Mouse (Mus musculus) ES-E14 (cell line): Measurements from ENCODE around the gene Nkx6-1. TPM values are rescaled to one million over a fixed set of nuclear protein-coding genes. Genes with fewer than 3 reads are reported as not detected.

Experiments
- DNase-seq: peaks from one replicate; pipeline ENCODE4 v3.0.0-alpha.2; 2013; ENCODE audit warnings: low read depth, low spot score
- H3K27ac ChIP-seq: 2 replicates; pipeline ENCODE4 v1.5.1; 2012; ENCODE audit warnings: low read depth, mild to moderate bottlenecking, low read length, moderate library complexity, mixed read lengths; ENCODE audit not compliant: poor library complexity, insufficient read depth, severe bottlenecking
- H3K36me3 ChIP-seq: 2 replicates; pipeline ENCODE4 v1.6.1; 2012; ENCODE audit warnings: mild to moderate bottlenecking, low read length, moderate library complexity, mixed read lengths; ENCODE audit not compliant: control insufficient read depth, poor library complexity, insufficient read depth, severe bottlenecking
- H3K4me1 ChIP-seq, 2 experiments: fragments of 150-350 bp in 1 of 2; sonication (generic) in 1 of 2; 2 replicates each; pipeline ENCODE4 v1.6.1; 2012; ENCODE audit warnings: low read length in 2 of 2, mild to moderate bottlenecking in 1 of 2, mixed read lengths in 1 of 2; ENCODE audit not compliant: control insufficient read depth in 2 of 2, insufficient read depth in 2 of 2, poor library complexity in 1 of 2
- H3K4me3 ChIP-seq, 2 experiments: fragments of 150-350 bp in 1 of 2; sonication (generic) in 1 of 2; 2 replicates each; pipeline ENCODE4 v1.5.1; 2012; ENCODE audit warnings: low read length in 2 of 2, low read depth in 1 of 2, mild to moderate bottlenecking in 1 of 2, mixed read lengths in 1 of 2; ENCODE audit not compliant: insufficient read depth in 1 of 2, poor library complexity in 1 of 2, severe bottlenecking in 1 of 2
- H3K9ac ChIP-seq: 2 replicates; pipeline ENCODE4 v1.6.1; 2012; ENCODE audit warnings: low read depth, mild to moderate bottlenecking, low read length, mixed read lengths; ENCODE audit not compliant: poor library complexity, insufficient read depth, severe bottlenecking
- H3K9me3 ChIP-seq: fragments of 150-350 bp; sonication (generic); 2 replicates; pipeline ENCODE4 v1.6.1; 2012; ENCODE audit warnings: low read depth, mild to moderate bottlenecking, low read length; ENCODE audit not compliant: control insufficient read depth, insufficient read depth
- CHD2 ChIP-seq: IDR thresholded peaks from 2 replicates; pipeline ENCODE4 v1.6.1; 2014; ENCODE audit warnings: mild to moderate bottlenecking, low read depth, low read length, inconsistent platforms
- HCFC1 ChIP-seq: IDR thresholded peaks from 2 replicates; pipeline ENCODE4 v1.6.1; 2012; ENCODE audit warnings: low read length, inconsistent platforms, borderline replicate concordance; ENCODE audit not compliant: insufficient read depth
- MAFK ChIP-seq: IDR thresholded peaks from 2 replicates; pipeline ENCODE4 v1.6.1; 2014; ENCODE audit warnings: mild to moderate bottlenecking, low read depth, low read length, inconsistent platforms; ENCODE audit not compliant: insufficient read depth
- ZC3H11A ChIP-seq: IDR thresholded peaks from 2 replicates; pipeline ENCODE4 v1.6.1; 2012; ENCODE audit warnings: low read depth, mild to moderate bottlenecking, inconsistent platforms, low read length, borderline replicate concordance
- ZNF384 ChIP-seq: IDR thresholded peaks from 2 replicates; pipeline ENCODE4 v1.6.1; 2012; ENCODE audit warnings: low read depth, low read length, inconsistent platforms
- in situ Hi-C, 2 experiments: fragments of 600-800 bp; cut with MboI; formaldehyde crosslinking; loops; one replicate each; pipeline ENCODE4 v1.15.1; 2025; ENCODE audit warnings: low sequenced_read_pairs in 2 of 2, inconsistent platforms in 1 of 2; ENCODE audit not compliant: unreplicated experiment in 2 of 2
- total RNA-seq: library from RNA; depleted of rRNA; stranded (reverse); fragments of 300-350 nt; gene quantifications from 2 replicates; pipeline ENCODE4 v1.2.3, GENCODE M21; 2012

The Nkx6-1 gene
- total RNA-seq, 1 experiment = 0.04 TPM

- Histone ChIP-seq H3K9me3 (no peaks in the 10 kb centered on the region), H3K4me1 (peaks cover 0 to 6% of the 10 kb centered on the region in 2 experiments; a peak in 1 of 4 replicates), H3K27ac (no peak overlapping the region), H3K9ac (no peak overlapping the region), H3K4me3 (no peak overlapping the region), H3K36me3 (no peaks in the 10 kb centered on the region)
- in situ Hi-C loops = loop anchor here in 1 of 2 experiments (25.0 kb wide), 2 partner anchors 831 to 956 kb away; partner anchors contain the start of genes Gpat3 and Hpse
- TF ChIP-seq ZNF384 (no peak), ZC3H11A (no peak), MAFK (no peak), CHD2 (no peak), HCFC1 (no peak)
- no peak for DNase-seq
Measured at GRCm38 (mm10) chr5:101668475-101668874, 3.7 kb upstream of the Nkx6-1 start.

GRCm38 (mm10) chr5:101668028-101668427 is 3.2 kb upstream of the Nkx6-1 start:
- in situ Hi-C loops = loop anchor here in 1 of 2 experiments (25.0 kb wide), 2 partner anchors 831 to 956 kb away; partner anchors contain the start of genes Gpat3 and Hpse
- Histone ChIP-seq H3K4me1 (peaks cover 0 to 6% of the 10 kb centered on the region in 2 experiments; a peak in 1 of 4 replicates), H3K27ac (no peak overlapping the region), H3K9me3 (no peaks in the 10 kb centered on the region), H3K4me3 (no peak overlapping the region), H3K9ac (no peak overlapping the region), H3K36me3 (no peaks in the 10 kb centered on the region)
- TF ChIP-seq HCFC1 (no peak), ZNF384 (no peak), ZC3H11A (no peak), CHD2 (no peak), MAFK (no peak)
- no peak for DNase-seq

- H3K4me3 ChIP-seq = no peak overlapping the region
- TF ChIP-seq MAFK = no peak
- no peak for TF ChIP-seq ZNF384
- no peak for TF ChIP-seq CHD2
- no peak for TF ChIP-seq ZC3H11A
- no peaks in the 10 kb centered on the region for H3K36me3 ChIP-seq
- H3K9ac ChIP-seq = no peak overlapping the region
- no peak for DNase-seq
- in situ Hi-C loops = loop anchor here in 1 of 2 experiments (25.0 kb wide), 2 partner anchors 830 to 955 kb away; partner anchors contain the start of genes Gpat3 and Hpse
- H3K9me3 ChIP-seq = no peaks in the 10 kb centered on the region
- H3K27ac ChIP-seq = no peak overlapping the region
- peaks cover 0 to 6% of the 10 kb centered on the region in 2 experiments; a peak in 1 of 4 replicates for H3K4me1 ChIP-seq
Measured at GRCm38 (mm10) chr5:101667263-101667990, 2.6 kb upstream of the Nkx6-1 start.

- no peaks in the 10 kb centered on the region for H3K9me3 ChIP-seq
- in situ Hi-C loops = loop anchor here in 1 of 2 experiments (25.0 kb wide), 2 partner anchors 829 to 954 kb away; partner anchors contain the start of genes Gpat3 and Hpse
- H3K27ac ChIP-seq = no peak overlapping the region
- no peak overlapping the region for H3K9ac ChIP-seq
- no peak overlapping the region for H3K4me3 ChIP-seq
- no peak for DNase-seq
- H3K36me3 ChIP-seq = no peaks in the 10 kb centered on the region
- peaks cover 0 to 6% of the 10 kb centered on the region in 2 experiments; a peak in 1 of 4 replicates for H3K4me1 ChIP-seq
- TF ChIP-seq ZC3H11A = no peak
- TF ChIP-seq HCFC1 = no peak
- no peak for TF ChIP-seq ZNF384
- no peak for TF ChIP-seq MAFK
- no peak for TF ChIP-seq CHD2
Measured at GRCm38 (mm10) chr5:101666713-101667112, 1.9 kb upstream of the Nkx6-1 start.
